Mouse (Mus musculus): Measurements from ENCODE around the gene Ssr1. TPM values are rescaled to one million over a fixed set of nuclear protein-coding genes. Genes with fewer than 3 reads are reported as not detected.

Gene Ssr1
- total RNA-seq, 2 experiments from 2014 or later = 54.3 to 58.5 TPM

DNA sequence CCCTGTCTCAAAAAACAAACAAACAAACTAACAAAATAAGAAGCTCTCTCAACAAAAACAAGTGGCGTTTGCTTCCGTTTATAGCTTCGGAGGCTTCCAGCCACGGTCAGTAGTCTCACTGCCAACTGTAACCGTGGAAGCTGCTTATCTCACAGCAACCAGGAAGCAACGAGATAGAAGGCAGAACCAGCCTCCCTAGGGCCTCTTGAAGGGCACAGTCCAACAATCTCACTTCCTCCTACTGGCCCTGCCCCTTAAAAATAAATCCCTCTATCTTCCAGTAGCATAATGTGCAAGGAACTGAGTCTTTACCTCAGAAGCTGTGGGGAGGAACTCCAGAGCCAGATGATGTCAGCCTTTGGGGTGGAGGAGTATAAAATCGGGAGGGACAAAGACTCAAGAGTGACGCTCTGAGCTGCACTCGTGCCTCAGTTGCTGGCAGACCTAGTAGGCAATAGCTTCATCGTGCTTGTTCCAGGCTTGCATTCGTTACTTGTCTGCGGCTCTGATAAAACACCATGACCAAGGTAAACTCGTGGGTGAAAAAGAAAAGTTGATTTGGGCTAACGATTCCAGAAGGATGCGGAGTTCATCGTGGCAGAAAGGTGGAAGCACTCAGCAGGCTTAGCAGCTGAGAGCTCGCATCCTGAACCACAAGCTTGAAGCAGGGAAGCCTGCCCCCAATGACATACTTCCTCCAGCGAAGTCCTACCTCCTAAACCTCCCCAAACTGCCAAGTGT is 35.3 kb downstream of the Ssr1 start:
- DNase-seq = no peak
- intact Hi-C loops (cut with DNase I; ENCODE audit: low total_unique reads) = no loop called here

DNA sequence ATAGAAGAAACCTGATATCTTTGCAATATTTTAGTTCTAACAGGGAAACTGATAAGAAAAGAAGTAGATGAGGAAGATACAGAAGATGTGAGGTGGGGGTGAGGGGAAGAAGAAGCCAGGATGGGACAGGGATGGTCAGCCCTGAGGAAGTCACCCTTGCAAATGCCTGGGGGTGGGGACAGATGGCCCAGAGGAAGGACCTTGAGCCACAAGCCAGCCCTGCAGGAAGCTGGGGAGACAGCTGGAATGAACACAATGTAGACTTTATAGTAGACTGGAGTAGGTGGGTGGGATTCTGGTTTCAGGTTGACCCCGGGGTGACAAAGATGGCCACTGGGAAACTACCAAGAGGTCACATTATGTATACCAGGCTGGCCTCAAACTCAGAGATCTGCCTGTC is 39.7 kb downstream of the Ssr1 start:
- DNase-seq = no peak
- intact Hi-C loops (cut with DNase I; ENCODE audit: low total_unique reads) = no loop called here

GRCm38 (mm10) chr13:37952981-37953380 is 41.0 kb downstream of the Ssr1 start:
- DNase-seq = no peak
- intact Hi-C loops (cut with DNase I; ENCODE audit: low total_unique reads) = no loop called here

GRCm38 (mm10) chr13:37946734-37947133 is 47.3 kb downstream of the Ssr1 start:
- peak; percentile 81 for DNase-seq
- intact Hi-C loops (cut with DNase I; ENCODE audit: low total_unique reads) = loop anchor here (10.0 kb wide), 1 partner anchor 492 kb away; no protein-coding TSS in a partner anchor

DNA sequence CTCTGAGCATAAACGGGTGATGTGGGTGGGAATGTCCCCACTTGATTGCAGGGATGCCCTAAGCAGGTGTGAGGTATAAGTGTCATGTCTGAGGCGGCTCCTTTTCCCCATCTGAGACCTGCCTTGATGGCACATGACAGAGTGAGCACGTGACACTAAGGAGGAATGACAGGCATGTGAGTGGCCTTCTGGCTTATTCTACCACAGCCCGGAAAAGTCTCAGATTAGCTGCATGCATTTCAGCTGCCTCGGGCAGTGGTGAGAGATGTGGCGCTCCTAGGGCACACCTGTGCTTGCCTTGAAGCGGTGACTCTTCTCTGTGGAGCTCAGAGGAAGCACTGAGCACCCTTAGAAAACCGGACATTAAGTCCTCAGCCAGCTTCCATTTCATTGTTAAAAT is 48.6 kb downstream of the Ssr1 start:
- DNase-seq = no peak
- intact Hi-C loops (cut with DNase I; ENCODE audit: low total_unique reads) = loop anchor here (10.0 kb wide), 1 partner anchor 491 kb away; no protein-coding TSS in a partner anchor

DNA sequence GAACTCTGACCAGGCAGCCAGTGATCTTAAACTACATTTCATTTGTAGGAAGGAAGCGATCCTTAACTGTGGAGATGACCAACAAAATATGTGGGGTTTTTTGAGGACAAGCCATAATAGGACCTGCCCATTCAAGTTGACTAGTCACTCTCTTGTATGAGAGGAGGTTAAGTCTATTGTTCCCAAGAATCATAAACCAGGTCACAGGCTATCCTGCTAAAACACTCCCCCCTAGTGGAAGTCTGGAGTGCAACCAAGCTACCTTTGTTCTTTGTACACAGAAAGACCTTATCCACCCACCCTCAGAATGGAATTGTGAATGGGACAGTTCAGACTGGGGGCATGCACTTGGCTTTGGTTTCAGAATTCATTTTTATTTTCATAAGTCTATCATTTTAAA is 49.7 kb downstream of the Ssr1 start:
- DNase-seq = no peak
- intact Hi-C loops (cut with DNase I; ENCODE audit: low total_unique reads) = loop anchor here (10.0 kb wide), 1 partner anchor 490 kb away; no protein-coding TSS in a partner anchor

- intact Hi-C loops (cut with DNase I; ENCODE audit: low total_unique reads) = loop anchor here (10.0 kb wide), 1 partner anchor 489 kb away; no protein-coding TSS in a partner anchor
- no peak for DNase-seq
Observed at GRCm38 (mm10) chr13:37943466-37943865, 50.6 kb downstream of the Ssr1 start.

GRCm38 (mm10) chr13:37942887-37943331 is 51.1 kb downstream of the Ssr1 start:
- no peak for DNase-seq
- intact Hi-C loops (cut with DNase I; ENCODE audit: low total_unique reads) = loop anchor here (10.0 kb wide), 1 partner anchor 488 kb away; no protein-coding TSS in a partner anchor

GRCm38 (mm10) chr13:37941950-37942886 is 51.8 kb downstream of the Ssr1 start:
- no peak for DNase-seq
- intact Hi-C loops (cut with DNase I; ENCODE audit: low total_unique reads) = loop anchor here (10.0 kb wide), 1 partner anchor 487 kb away; no protein-coding TSS in a partner anchor

DNA sequence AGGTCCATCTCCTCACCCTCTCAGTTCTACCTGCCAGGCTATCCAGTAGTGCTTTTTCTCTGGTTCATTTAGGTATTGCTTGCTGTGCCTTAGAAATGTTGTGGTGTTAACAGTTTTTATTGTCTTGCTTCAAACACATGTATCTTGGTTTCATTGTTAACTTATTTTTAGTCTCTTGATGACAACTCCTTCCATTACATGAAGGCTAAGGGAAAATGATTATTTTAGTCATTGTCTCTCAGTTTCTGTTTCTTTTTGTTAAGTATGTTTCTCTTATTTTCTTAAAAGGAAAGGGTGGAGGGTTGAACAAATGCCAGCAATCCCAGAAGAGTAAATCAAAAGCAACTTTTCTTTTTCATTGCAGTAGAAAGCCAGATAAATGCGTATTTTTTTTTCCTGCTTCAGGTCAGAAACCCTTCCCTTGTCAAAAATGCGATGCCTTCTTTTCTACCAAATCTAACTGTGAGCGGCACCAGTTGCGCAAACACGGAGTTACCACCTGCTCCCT is 52.8 kb downstream of the Ssr1 start:
- intact Hi-C loops (cut with DNase I; ENCODE audit: low total_unique reads) = loop anchor here (10.0 kb wide), 1 partner anchor 486 kb away; no protein-coding TSS in a partner anchor
- no peak for DNase-seq

DNA sequence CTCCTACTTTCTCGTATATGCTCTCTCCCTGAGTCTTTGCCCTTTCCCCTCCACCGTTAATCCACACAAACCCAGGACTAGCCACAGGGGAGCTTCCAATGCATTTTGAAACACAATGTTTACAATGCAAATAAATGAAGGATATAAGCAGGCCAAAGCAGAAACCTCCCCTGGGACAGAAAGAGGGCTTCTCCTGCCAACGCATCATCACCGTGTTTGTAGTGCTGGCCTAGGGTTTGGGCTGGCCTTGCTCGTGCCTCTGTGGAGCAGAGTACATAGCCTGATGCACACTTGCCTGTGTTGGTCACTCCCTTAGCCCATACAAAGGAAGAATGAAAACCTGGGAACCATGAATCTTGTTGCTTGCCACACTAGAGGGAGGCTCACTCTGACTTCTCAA is 53.4 kb downstream of the Ssr1 start:
- DNase-seq = no peak
- intact Hi-C loops (cut with DNase I; ENCODE audit: low total_unique reads) = loop anchor here (10.0 kb wide), 1 partner anchor 486 kb away; no protein-coding TSS in a partner anchor

DNA sequence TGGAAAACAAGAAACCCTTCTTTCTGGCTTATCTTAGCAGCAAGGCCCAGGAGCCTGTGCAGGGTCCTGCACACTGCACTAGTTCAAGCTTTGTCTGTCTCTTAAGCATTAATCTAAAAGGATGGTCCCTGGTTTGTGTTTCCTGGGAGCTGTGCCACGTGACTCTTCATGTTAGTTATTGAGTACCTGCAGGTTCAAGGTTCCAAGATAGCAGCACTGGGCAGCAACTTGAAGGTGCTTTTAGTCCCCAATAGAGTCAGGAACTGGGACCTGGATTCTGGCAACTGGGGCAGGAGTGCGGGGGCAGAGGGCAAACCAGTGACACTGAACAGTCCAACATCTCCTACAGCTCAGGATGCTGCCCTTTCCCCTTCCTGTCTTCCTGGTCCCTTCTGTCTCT is 53.9 kb downstream of the Ssr1 start:
- intact Hi-C loops (cut with DNase I; ENCODE audit: low total_unique reads) = loop anchor here (10.0 kb wide), 1 partner anchor 485 kb away; no protein-coding TSS in a partner anchor
- no peak for DNase-seq

DNA sequence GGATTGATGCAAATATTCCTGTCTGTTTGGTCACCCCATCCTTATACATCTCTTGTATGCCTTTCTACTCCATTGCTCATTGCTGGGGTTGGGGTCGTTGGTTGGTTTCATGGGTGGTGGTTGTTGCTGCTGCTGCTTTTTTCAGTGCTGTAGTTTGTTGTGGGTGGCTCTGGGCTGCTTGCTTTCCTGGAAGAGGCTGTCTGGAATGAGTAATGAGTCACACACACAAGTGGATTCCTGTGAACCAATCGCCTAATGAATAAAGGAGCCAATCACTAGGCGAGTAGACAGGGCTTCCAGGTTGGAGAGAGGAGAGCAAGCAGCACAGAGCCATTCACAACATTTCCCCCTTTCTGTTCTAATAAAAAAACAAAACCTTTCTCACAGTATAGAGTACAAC is 57.7 kb downstream of the Ssr1 start:
- DNase-seq = no peak
- intact Hi-C loops (cut with DNase I; ENCODE audit: low total_unique reads) = no loop called here

DNA sequence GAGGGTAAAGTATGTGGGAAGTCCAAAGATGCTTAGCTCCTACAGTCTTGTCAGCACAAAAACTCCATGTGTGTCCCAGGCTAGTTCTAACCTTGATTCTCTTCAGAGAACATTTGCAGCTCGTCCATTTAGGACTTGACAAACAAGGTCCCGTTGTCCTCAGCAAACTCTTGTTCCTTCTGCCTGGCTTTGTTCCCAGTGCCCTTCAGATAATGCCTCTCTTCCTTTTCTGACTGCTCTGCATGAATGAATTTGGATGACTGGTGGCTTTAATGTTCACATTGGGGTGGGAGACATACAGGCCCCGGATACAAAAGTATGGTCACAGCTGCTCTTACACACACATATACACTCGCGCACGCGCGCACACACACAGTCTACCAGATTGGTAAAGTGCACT is 59.1 kb downstream of the Ssr1 start:
- intact Hi-C loops (cut with DNase I; ENCODE audit: low total_unique reads) = no loop called here
- DNase-seq = no peak

- DNase-seq = no peak
- intact Hi-C loops (cut with DNase I; ENCODE audit: low total_unique reads) = no loop called here
Observed at GRCm38 (mm10) chr13:37934075-37934474, 59.9 kb downstream of the Ssr1 start.

GRCm38 (mm10) chr13:37931210-37931922 is 62.7 kb downstream of the Ssr1 start:
- no peak for DNase-seq
- intact Hi-C loops (cut with DNase I; ENCODE audit: low total_unique reads) = no loop called here

- intact Hi-C loops (cut with DNase I; ENCODE audit: low total_unique reads) = no loop called here
- no peak for DNase-seq
Observed at GRCm38 (mm10) chr13:37930621-37931020, 63.4 kb downstream of the Ssr1 start.

GRCm38 (mm10) chr13:37930091-37930490 is 63.9 kb downstream of the Ssr1 start:
- no peak for DNase-seq
- intact Hi-C loops (cut with DNase I; ENCODE audit: low total_unique reads) = no loop called here

- DNase-seq = no peak
- intact Hi-C loops (cut with DNase I; ENCODE audit: low total_unique reads) = no loop called here
Observed at GRCm38 (mm10) chr13:37929532-37929931, 64.5 kb downstream of the Ssr1 start.

Measured in gastrocnemius, postnatal 14 days (tissue).